Mouse (Mus musculus) limb, embryonic 15.5 days (tissue): ENCODE results near the gene Cdk5. TPM values are rescaled to one million over a fixed set of nuclear protein-coding genes. Genes with fewer than 3 reads are reported as not detected.
A peak's percentile ranks its signal among the peaks of the same experiment; 100 is the strongest.

Experiments used
- ATAC-seq: fragments of 200-750 bp; cut with Nextera tagmentation; 2 replicates; pipeline ENCODE4 v1.8.0; 2017; ENCODE audit warnings: low read depth, moderate TSS enrichment; ENCODE audit not compliant: insufficient number of reproducible peaks, low FRiP score, low TSS enrichment
- H3K27ac ChIP-seq: fragments of 300-500 bp; sonication (generic); 2 replicates; pipeline ENCODE4 v1.5.1; 2015; ENCODE audit warnings: moderate library complexity, mild to moderate bottlenecking, inconsistent platforms
- H3K27me3 ChIP-seq: fragments of 300-500 bp; sonication (generic); 2 replicates; pipeline ENCODE4 v1.6.1; 2015; ENCODE audit warnings: inconsistent platforms
- H3K36me3 ChIP-seq: fragments of 300-500 bp; sonication (generic); 2 replicates; pipeline ENCODE4 v1.6.1; 2015; ENCODE audit warnings: inconsistent platforms
- H3K4me1 ChIP-seq: fragments of 300-500 bp; sonication (generic); 2 replicates; pipeline ENCODE4 v1.6.1; 2015; ENCODE audit warnings: inconsistent platforms
- H3K4me2 ChIP-seq: fragments of 300-500 bp; sonication (generic); 2 replicates; pipeline ENCODE4 v1.6.1; 2015; ENCODE audit warnings: mild to moderate bottlenecking, inconsistent platforms
- H3K4me3 ChIP-seq: fragments of 300-500 bp; sonication (generic); 2 replicates; pipeline ENCODE4 v1.5.1; 2015; ENCODE audit warnings: mild to moderate bottlenecking, inconsistent platforms
- H3K9ac ChIP-seq: fragments of 300-500 bp; sonication (generic); 2 replicates; pipeline ENCODE4 v1.6.1; 2015; ENCODE audit warnings: inconsistent platforms
- H3K9me3 ChIP-seq: fragments of 300-500 bp; sonication (generic); 2 replicates; pipeline ENCODE4 v1.6.1; 2016; ENCODE audit warnings: inconsistent platforms
- WGBS: fragments of 180-500 bp; shearing (Covaris S2); methylation state at CpG from one replicate; pipeline ENCODE4 v1.1.7; 2015; 5-methylcytosine and 5-hydroxymethylcytosine counted together
- polyA plus RNA-seq: library from polyadenylated mRNA; unstranded; fragments of >200 nt; fragmentation: Nextera tagmentation; extraction: Ambion mirVana; gene quantifications from 2 replicates; pipeline ENCODE4 v1.2.1, GENCODE M21; 2015

Cdk5 gene
- polyA plus RNA-seq, 1 experiment from 2014 or later: 54.9 TPM

DNA sequence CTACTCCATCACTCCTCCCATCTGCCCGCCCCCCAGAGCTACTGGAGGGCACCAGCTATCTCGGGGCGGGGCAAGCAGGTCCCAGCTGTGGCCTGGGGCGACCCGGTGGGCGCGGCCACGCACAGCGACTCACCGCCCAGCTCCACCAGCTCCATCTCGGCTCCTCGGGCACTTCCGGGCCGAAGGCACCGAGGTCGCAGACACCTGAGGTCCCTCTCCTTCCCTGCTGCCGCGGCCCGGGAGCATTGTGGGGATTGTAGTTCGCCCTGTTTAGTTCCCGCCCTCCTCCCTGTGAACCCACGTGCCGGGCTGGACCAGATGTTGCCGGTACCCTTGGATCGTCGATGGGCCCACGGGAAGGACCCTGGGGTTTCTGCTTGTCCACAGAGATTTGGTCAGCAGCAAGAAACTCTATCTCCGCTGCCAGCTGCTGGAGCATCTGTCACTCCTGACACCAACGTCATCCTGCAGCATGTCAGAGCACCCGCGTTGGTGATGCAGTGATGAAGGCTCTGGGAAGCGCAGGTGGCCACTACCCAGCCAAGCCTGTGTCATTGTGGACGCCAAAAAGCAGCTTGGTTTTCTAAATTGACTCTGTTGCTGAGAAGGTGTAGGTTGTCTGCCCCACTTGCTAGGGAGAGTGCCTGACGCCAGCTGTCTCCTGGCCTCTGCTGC, 24.4 kb upstream of the Cdk5 start, which contains the start of gene Tmub1:
TSS of gene Tmub1 (minus strand) at position 231 of the 675 bp plus-strand sequence.
- H3K27me3 ChIP-seq: no peaks in the 10 kb centered on the region
- H3K27ac ChIP-seq: peak within 1 kb of the TSS; percentile 14; the same call in 1 of the 2 replicates
- ATAC-seq: peak; percentile 42
- 3% methylated on average over 33 of the region's 34 CpGs for WGBS
- peaks cover 10% of the 10 kb centered on the region for H3K36me3 ChIP-seq
- peak within 1 kb of the TSS; percentile 43 for H3K9ac ChIP-seq
- peak within 1 kb of the TSS; percentile 77 for H3K4me2 ChIP-seq
- peaks cover 47% of the 10 kb centered on the region for H3K4me1 ChIP-seq
- no peaks in the 10 kb centered on the region for H3K9me3 ChIP-seq
- peak within 1 kb of the TSS; percentile 59 for H3K4me3 ChIP-seq

DNA sequence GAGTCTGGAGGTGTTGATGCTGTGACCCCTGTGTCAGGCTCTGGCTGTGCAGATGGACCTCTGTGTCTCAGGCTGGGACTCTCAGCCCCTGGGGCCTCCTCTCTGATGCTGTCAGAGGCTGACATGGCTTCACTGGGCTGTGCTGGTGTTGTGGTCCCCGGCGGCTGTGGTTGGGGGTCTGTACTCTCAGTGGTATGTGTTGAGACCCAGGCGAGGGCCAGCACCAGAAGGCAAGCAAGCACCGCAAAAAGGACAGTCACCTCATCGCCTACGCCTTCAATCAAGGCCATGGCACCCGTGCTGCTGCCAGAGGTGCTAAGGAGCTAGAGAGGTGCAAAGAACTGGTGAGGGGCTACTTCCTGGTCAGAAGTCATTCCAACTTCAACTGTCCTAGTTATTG, 23.3 kb upstream of the Cdk5 start:
- peak overlapping the region; percentile 59; the same call in 1 of the 2 replicates for H3K4me3 ChIP-seq
- no peaks in the 10 kb centered on the region for H3K27me3 ChIP-seq
- no peak for ATAC-seq

DNA sequence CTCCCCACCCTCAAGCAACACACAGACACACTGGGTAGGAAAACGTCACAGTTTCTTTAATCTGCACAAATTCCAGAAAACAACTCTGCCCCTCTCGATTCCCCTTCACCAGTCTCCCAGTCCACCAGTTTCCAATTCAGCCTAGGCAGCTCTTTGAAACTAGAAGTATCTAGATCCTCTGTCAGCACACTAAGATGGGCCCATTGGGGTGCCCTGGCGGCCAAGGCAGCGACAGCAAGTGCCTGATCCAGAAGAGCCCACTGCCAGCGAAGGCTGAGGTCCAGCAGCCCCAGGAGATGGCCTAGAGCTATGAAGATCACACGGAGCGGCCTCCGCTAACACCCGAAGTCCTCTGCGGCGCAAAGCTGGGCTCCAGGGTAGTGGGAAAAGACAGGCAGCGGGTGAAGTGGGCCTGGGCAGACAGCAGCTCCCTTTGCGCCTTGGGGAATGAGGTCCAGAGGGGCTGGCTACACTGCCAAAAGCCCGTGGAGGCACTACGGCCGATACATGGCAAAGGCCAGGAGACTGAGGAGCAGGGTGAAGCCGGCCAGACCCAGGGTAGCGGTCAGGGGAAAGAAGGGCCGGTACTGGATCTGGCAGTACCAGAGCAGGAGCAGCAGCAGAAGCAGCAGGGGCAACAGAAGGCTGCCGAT, 22.2 kb upstream of the Cdk5 start:
- peak overlapping the region; percentile 98 for H3K9ac ChIP-seq
- 50% methylated on average over 20 of the region's 20 CpGs for WGBS
- no peak for ATAC-seq
- H3K4me2 ChIP-seq: peak overlapping the region; percentile 76
- peaks cover 39% of the 10 kb centered on the region for H3K4me1 ChIP-seq
- no peaks in the 10 kb centered on the region for H3K9me3 ChIP-seq
- peaks cover 31% of the 10 kb centered on the region for H3K36me3 ChIP-seq
- peak overlapping the region; percentile 96 for H3K4me3 ChIP-seq
- H3K27ac ChIP-seq: peak overlapping the region; percentile 96
- no peaks in the 10 kb centered on the region for H3K27me3 ChIP-seq

More for the DNA sequence above, 23.3 kb upstream of the Cdk5 start:
- Histone ChIP-seq H3K9me3 (no peaks in the 10 kb centered on the region), H3K36me3 (peaks cover 20% of the 10 kb centered on the region), H3K9ac (no peak overlapping the region), H3K4me1 (peaks cover 47% of the 10 kb centered on the region), H3K27ac (no peak overlapping the region), H3K4me2 (no peak overlapping the region)
- WGBS: 88% methylated on average over 7 of the region's 7 CpGs

DNA sequence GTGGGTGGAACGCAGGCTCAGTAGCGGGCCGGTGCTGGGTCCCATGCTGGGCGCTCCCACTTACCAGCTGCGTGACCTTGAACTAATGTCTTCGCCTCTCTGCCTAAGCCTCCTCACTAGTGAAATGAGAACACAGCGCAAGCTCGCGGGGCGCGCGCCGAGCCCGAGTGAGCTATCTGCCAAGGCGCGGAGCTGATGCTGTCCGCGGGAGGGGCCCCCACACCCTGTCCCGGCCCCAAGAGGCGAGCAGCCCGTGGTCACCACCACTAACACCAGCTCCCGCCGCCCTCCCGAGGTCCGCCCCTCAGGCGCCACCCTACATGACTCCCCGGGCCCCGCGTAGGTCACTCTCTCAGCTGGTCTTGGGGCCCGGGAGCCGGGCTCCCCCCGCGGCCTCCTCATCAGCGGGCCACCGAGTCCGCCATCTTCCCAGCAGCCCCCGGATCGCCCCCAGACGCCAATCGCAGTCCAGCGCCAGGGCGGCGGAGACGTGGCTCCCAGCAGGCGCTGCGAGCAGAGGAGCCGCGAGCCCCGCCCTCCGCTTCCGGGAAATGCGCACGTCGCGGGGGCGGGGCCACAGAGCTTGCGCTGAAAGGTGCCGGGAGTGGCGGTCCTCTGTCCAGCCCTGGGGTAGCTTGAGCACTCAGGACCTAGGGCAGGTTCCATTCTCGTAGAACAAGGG, 21.6 kb upstream of the Cdk5 start, which contains the start of gene Fastk:
TSS of gene Fastk (minus strand) at position 542 of the 682 bp plus-strand sequence.
- WGBS: under 1% methylated on average over 59 of the region's 60 CpGs
- H3K27me3 ChIP-seq: no peaks in the 10 kb centered on the region

DNA sequence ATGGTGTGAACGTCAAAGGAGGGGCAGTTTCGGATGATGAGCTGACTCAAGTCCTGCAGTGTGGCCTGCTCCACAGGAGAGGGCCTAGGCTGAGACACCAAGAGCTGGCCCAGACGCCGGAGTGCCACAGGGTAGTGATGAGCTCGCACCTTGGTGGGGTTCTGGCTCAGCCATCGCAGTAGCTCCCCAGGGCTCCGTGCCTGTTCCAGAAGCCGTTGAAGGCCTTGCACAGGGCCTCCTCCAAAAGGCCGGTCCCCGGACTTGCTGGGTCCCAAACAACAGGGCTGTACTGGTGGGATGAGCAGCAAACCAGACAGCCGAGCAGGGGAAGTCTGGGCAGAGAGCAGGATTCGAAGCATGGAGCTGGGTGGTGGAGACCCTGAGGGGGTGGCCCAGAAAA, 20.6 kb upstream of the Cdk5 start:
- 79% methylated on average over 12 of the region's 12 CpGs for WGBS
- H3K36me3 ChIP-seq: peaks cover 47% of the 10 kb centered on the region

More for the DNA sequence above, 21.6 kb upstream of the Cdk5 start, which contains the start of gene Fastk:
- Histone ChIP-seq H3K36me3 (peaks cover 37% of the 10 kb centered on the region), H3K27ac (peak within 1 kb of the TSS; percentile 96), H3K4me3 (peak within 1 kb of the TSS; percentile 96), H3K4me1 (peaks cover 39% of the 10 kb centered on the region), H3K4me2 (peak within 1 kb of the TSS; percentile 76), H3K9ac (peak within 1 kb of the TSS; percentile 98), H3K9me3 (no peaks in the 10 kb centered on the region)
- ATAC-seq: peak; percentile 87

DNA sequence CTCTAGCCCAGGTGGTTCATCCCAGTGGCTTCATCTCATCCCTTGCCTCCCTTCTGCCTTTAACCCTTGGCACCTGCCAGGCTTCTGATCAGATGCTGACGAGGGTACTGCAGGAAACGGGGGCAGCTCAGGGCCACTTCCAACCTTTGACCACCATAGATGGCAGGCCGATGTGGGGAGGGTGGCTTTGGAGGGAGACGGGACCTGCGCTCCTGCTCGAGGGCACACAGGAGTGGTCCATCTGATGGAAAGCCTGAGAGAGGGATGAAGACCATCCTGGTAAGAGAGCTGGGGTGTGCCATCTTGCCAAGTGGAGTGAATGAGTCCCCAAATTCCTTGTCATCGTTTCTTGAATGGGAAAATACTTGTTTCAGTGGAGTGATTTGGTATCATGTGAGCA, 19.9 kb upstream of the Cdk5 start:
- no peaks in the 10 kb centered on the region for H3K27me3 ChIP-seq
- peaks cover 53% of the 10 kb centered on the region for H3K36me3 ChIP-seq
- 88% methylated on average over 7 of the region's 7 CpGs for WGBS
- H3K4me3 ChIP-seq: no peak overlapping the region
- ATAC-seq: no peak
- H3K9me3 ChIP-seq: no peaks in the 10 kb centered on the region
- no peak overlapping the region for H3K4me2 ChIP-seq
- H3K9ac ChIP-seq: no peak overlapping the region
- H3K27ac ChIP-seq: no peak overlapping the region
- H3K4me1 ChIP-seq: peaks cover 39% of the 10 kb centered on the region

More for the DNA sequence above, 20.6 kb upstream of the Cdk5 start:
- ATAC-seq: no peak
- Histone ChIP-seq H3K4me1 (peaks cover 39% of the 10 kb centered on the region), H3K9me3 (no peaks in the 10 kb centered on the region), H3K4me2 (peak overlapping the region; percentile 76), H3K4me3 (peak overlapping the region; percentile 96), H3K27ac (no peak overlapping the region), H3K27me3 (no peaks in the 10 kb centered on the region), H3K9ac (peak overlapping the region; percentile 98; the same call in 1 of the 2 replicates)

DNA sequence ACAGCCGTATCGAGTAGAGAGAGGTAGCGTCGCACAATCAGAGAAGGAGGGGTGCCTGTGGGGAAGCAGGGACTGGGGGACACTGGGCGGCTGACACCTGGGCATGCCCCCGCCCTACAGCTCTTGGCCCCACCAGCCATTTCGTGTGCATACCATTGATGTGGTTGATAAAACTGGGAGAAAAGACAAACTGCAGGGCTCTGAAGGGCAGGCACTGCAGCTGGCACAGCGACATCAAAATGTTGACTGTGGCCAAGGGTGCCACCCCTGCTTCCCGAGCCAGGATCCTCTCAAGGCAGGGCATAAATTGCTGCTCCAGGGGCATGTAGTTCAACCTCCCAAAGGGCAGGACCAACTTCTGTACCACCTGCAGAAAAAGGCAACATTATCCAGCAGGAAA, 18.7 kb upstream of the Cdk5 start:
- 82% methylated on average over 9 of the region's 9 CpGs for WGBS
- Histone ChIP-seq H3K4me1 (peaks cover 28% of the 10 kb centered on the region), H3K36me3 (peaks cover 64% of the 10 kb centered on the region), H3K4me3 (no peak overlapping the region), H3K9me3 (no peaks in the 10 kb centered on the region), H3K4me2 (no peak overlapping the region), H3K27ac (no peak overlapping the region), H3K9ac (no peak overlapping the region), H3K27me3 (no peaks in the 10 kb centered on the region)
- ATAC-seq: no peak

DNA sequence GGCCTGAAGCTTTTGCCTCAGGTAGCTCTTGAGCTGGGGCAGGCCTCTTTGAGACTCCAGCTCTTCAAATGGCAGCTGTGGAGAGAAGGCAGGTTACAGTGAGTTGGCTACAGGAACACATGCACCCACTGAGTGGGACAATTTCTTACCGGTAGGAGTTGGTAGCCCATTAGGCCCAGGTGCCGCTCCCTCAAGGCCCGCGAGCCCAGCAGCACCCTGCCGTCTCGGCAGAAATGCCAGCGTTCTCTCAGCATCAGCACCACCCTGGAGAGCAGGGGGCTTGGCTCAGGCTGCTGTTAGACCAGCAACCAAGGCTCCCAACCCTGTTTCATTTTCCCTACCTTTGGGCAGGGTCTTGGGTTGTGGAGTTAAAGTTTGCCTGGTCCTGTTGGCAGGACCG, 17.9 kb upstream of the Cdk5 start:
- no peak for ATAC-seq
- Histone ChIP-seq H3K4me3 (no peak overlapping the region), H3K36me3 (peaks cover 73% of the 10 kb centered on the region), H3K4me2 (no peak overlapping the region), H3K27ac (no peak overlapping the region), H3K9me3 (no peaks in the 10 kb centered on the region), H3K4me1 (peaks cover 21% of the 10 kb centered on the region), H3K27me3 (no peaks in the 10 kb centered on the region), H3K9ac (no peak overlapping the region)
- 90% methylated on average over 8 of the region's 8 CpGs for WGBS

DNA sequence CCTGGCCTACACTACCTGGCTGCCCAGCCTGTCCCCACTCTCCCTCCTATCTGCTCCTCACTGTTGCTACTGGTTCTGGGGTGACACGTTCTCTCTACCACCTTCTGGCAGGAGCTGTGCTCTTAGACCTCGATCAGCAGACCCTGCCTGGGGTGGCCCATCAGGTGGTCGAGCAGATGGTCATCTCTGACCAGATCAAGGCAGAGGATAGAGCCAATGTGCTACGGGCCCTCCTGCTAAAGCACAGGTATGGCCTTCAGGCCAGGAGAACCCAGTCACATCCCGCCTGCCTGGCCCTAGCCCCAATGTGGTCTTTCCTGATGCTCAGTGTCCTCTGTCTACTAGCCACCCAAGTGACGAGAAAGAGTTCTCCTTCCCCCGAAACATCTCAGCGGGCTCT, 10.7 kb upstream of the Cdk5 start:
- Histone ChIP-seq H3K27me3 (no peaks in the 10 kb centered on the region), H3K4me2 (no peak overlapping the region), H3K36me3 (peaks cover 98% of the 10 kb centered on the region), H3K27ac (no peak overlapping the region), H3K9ac (no peak overlapping the region), H3K9me3 (no peaks in the 10 kb centered on the region), H3K4me1 (peaks cover 1% of the 10 kb centered on the region; the same call in 1 of the 2 replicates), H3K4me3 (no peak overlapping the region)
- ATAC-seq: no peak
- 86% methylated on average over 8 of the region's 8 CpGs for WGBS

DNA sequence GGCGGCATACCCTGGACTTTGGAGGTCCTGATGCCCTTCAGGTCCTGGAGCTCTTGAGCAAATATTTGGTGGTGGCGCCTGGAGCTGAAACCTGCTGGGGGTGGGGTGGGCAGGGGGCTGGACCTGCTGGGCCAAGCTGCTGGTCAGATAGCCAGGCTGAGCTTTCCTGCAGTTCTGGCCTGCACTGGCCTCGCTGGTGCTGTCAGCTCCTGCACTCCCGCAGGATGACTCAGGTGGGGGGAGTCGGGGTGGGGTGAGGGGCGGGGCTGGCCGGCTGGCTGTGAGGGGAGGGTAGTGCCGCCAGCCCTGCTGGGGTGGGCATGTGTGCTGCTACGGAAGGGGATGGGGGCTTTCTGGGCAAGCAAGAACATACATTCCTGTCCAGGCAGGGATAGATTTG, 5.3 kb upstream of the Cdk5 start:
- Histone ChIP-seq H3K4me3 (no peak overlapping the region), H3K4me2 (0 out of 2 replicates have a peak overlapping the region, but pooled peaks have one; percentile 1), H3K9ac (no peak overlapping the region), H3K9me3 (no peaks in the 10 kb centered on the region), H3K36me3 (peaks cover 49% of the 10 kb centered on the region), H3K27ac (no peak overlapping the region), H3K4me1 (peaks cover 46% of the 10 kb centered on the region), H3K27me3 (no peaks in the 10 kb centered on the region)
- no peak for ATAC-seq
- 18% methylated on average over 9 of the region's 9 CpGs for WGBS

DNA sequence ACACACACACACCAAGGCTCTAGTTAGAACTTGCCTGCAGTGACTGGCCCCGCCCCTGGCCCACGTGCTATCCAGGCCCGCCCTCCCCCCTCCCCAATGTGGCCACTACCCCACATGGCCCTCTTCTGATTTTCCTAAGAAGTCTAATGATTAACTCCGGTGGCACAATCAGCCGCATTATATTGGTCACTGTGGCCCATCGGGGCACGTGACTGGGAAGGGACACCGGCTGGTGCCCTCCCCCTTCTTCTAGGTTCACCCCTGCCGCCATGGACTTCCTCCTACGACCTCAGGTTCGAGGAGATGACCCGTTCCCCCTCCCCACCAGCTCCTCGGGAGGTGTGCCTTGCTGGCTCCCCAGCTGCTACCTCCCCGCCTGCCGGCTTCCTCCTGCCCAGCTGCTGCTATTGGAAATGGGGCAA, 4.7 kb upstream of the Cdk5 start:
- no peaks in the 10 kb centered on the region for H3K27me3 ChIP-seq
- no peak overlapping the region for H3K9ac ChIP-seq
- peaks cover 47% of the 10 kb centered on the region for H3K4me1 ChIP-seq
- H3K4me2 ChIP-seq: peak overlapping the region; percentile 1; the same call in 1 of the 2 replicates
- no peaks in the 10 kb centered on the region for H3K9me3 ChIP-seq
- H3K4me3 ChIP-seq: no peak overlapping the region
- ATAC-seq: no peak
- 10% methylated on average over 15 of the region's 15 CpGs for WGBS
- no peak overlapping the region for H3K27ac ChIP-seq
- H3K36me3 ChIP-seq: peaks cover 43% of the 10 kb centered on the region
